Mouse (Mus musculus): ENCODE data around the gene Ufsp1.
A peak's percentile ranks its signal among the peaks of the same experiment; 100 is the strongest.

Ufsp1 gene

GRCm38 (mm10) chr5:137333512-137334174, 39.2 kb downstream of the Ufsp1 start, which contains the start of gene Slc12a9:
Gene Slc12a9, minus strand, starts transcription at chr5:137333597.
- DNase-seq (ENCODE audit: low spot score in 2 of 2), result peak; percentile 93 to 95

GRCm38 (mm10) chr5:137334317-137334716, 39.9 kb downstream of the Ufsp1 start:
- DNase-seq (ENCODE audit: low spot score in 2 of 2), result no peak

DNA sequence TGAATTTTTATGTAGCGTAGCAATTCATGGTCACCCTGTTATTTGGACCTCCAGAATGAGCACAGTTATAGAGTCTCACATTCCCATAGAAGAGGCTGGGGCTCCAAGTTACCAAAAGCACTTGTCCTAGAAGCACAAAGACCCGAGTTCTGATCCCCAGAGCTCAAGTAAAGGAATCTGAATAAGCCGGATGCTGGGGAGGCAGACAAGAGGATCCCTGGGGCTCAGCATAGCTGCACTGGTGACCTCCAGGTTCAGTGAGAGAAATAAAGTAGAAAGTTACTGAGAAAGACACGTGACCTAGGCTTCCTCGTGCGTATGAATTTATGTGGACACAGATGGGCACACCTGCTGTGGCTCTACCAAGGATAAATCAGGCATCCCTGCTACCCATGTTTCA, 40.6 kb downstream of the Ufsp1 start:
- no peak for DNase-seq (ENCODE audit: low spot score in 2 of 2)

DNA sequence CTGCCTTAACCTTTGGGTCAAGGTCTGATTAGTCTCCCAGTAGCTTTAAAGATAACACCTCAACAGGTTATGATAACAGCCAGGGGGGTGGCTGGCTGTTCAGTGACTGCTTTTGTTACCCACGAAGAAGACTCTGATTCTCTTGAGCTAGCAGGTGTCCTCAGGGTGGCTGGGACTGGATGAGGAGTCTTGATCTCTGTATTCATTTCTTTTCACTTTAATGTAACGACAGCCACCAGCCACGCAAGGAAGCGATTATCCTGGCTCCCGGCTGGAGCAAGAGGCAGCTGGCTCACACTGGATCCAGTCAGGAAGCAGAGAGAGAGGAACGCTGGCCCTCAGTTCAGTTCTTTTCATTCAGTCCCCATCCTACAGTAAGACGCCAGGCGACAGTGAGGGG, 42.8 kb downstream of the Ufsp1 start:
- DNase-seq (ENCODE audit: low spot score in 2 of 2), result no peak

DNA sequence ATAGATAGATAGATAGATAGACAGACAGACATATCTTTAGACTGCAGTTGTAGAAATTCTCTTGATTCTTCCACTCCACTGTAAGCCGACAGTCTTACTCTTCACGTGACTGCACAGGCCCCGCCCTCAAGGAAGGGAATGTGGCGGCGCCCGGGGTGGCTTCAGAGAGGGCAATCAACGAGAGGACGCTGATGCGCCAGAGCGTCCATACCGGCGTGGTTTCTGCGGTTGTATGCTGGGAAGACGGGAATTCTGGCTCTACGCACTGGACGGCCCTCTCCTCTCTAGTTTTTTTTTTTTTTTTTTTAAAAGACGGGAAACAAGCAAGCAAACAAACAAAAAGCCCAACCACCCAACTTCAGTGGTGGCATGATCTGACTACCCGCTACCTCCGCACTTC, 43.8 kb downstream of the Ufsp1 start:
- peak; percentile 83 to 94 for DNase-seq (ENCODE audit: low spot score in 2 of 2)

- DNase-seq (ENCODE audit: low spot score in 2 of 2), result no peak
These were observed 44.3 kb downstream of the Ufsp1 start for GRCm38 (mm10) chr5:137338663-137339289.

DNA sequence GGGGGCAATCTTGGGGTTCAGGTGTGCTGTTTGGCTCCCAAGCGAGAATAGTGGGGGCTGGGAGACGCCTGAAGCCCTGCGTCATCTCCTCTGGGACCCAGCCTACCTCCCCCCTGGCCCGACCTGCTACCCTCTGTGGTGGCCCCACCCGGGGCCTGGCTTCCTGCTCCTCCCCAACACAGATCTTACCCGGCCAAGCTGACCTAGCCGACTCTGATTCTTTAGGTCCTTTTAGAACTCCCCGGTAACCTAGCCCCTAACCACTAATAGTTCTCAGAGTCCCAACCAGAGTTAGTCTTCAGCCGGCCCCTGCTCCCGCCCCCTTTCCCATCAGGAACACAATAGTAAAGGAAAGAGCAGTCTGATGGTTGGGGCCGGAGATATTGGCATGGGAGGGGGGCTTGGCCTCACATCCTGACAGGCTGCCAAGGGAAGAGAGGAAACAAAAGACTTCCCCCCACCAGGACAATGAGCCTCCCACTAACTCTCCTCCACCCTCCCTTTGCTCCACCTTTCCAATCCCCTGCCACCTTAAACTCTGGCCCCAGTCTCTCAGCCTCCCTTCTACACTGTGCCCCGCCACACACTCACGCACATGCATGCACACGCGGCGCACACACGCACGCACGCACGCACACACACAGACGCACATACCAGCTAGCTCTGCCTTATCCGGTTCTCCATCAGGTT, 45.0 kb downstream of the Ufsp1 start:
- peak in 1 of 2 experiments; percentile 45 for DNase-seq (ENCODE audit: low spot score in 2 of 2)

- no peak for DNase-seq (ENCODE audit: low spot score in 2 of 2)
These were observed 45.8 kb downstream of the Ufsp1 start for GRCm38 (mm10) chr5:137340222-137340621.

- DNase-seq (ENCODE audit: low spot score in 2 of 2), result no peak
These were observed 48.1 kb downstream of the Ufsp1 start for GRCm38 (mm10) chr5:137342407-137343012.

GRCm38 (mm10) chr5:137343412-137343811, 49.0 kb downstream of the Ufsp1 start:
- DNase-seq (ENCODE audit: low spot score in 2 of 2), result no peak

DNA sequence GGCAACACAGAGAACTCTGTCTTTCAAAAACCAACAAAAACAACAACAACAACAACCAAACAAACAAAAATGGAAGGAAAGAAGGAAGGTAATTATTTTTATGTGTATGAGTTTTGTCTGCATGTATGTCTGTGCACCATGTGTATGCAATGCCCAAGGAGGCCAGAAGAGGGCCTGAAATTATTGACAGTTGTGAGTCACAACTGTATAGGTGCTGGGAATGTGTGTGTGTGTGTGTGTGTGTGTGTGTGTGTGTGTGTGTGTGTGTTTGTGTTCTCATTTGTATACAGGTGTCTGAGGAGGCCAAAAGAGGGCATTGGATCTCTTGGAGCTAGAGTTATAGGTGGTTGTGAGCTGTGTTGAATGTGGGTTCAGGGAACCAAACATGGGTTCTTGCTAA, 49.4 kb downstream of the Ufsp1 start:
- no peak for DNase-seq (ENCODE audit: low spot score in 2 of 2)

Data from urinary bladder, postnatal 36 days (tissue).